17 mouse cellular contexts compared by ENCODE assay signal in genomic region chr1:183513876-183514275, GRCm38 (mm10).
"Had no signal": no experiment of that assay in that cellular context is flagged by ENCODE, and none has a peak within 500 bp of the region (broad histone marks: within the 10 kb centered on the region; RNA-seq: fewer than 3 reads in every experiment).

No protein-coding gene starts in this region.

- ATAC-seq: liver, postnatal 0 days; lung, postnatal 0 days; midbrain, embryonic 15.5 days had no signal

- H3K9me3 ChIP-seq: liver, embryonic 15.5 days; lung, embryonic 15.5 days; midbrain, embryonic 12.5 days; midbrain, embryonic 15.5 days; stomach, embryonic 15.5 days had no signal

- H3K4me2 ChIP-seq: liver, embryonic 15.5 days; lung, embryonic 15.5 days; midbrain, embryonic 12.5 days; midbrain, embryonic 15.5 days; stomach, embryonic 15.5 days had no signal

- H3K27me3 ChIP-seq: liver, embryonic 15.5 days; lung, embryonic 15.5 days; megakaryocyte, embryonic 14.5 days; midbrain, embryonic 12.5 days; midbrain, embryonic 15.5 days; stomach, embryonic 15.5 days had no signal

- H3K4me1 ChIP-seq: liver, embryonic 15.5 days; lung, embryonic 15.5 days; midbrain, embryonic 15.5 days; stomach, embryonic 15.5 days had no signal

- H3K9ac ChIP-seq: liver, embryonic 15.5 days; liver, postnatal 0 days; lung, embryonic 15.5 days; midbrain, embryonic 12.5 days; midbrain, embryonic 15.5 days; stomach, embryonic 15.5 days had no signal

- H3K36me3 ChIP-seq: liver, embryonic 15.5 days; lung, embryonic 15.5 days; midbrain, embryonic 12.5 days; midbrain, embryonic 15.5 days; stomach, embryonic 15.5 days had no signal

- H3K4me3 ChIP-seq: liver, embryonic 15.5 days; lung, embryonic 15.5 days; megakaryocyte, embryonic 14.5 days; midbrain, embryonic 12.5 days; midbrain, embryonic 15.5 days; stomach, embryonic 15.5 days had no signal

- H3K27ac ChIP-seq: liver, embryonic 15.5 days; lung, embryonic 15.5 days; macrophage; midbrain, embryonic 12.5 days; midbrain, embryonic 15.5 days; stomach, embryonic 15.5 days; stomach, postnatal 0 days had no signal

- DNase-seq: liver, postnatal 0 days; lung, adult 2 months; lung, postnatal 14 days; lung, postnatal 36 days; right cerebral cortex, postnatal 14 days; thymus, adult 2 months; thymus, postnatal 14 days; thymus, postnatal 36 days had no signal
